Mouse (Mus musculus): ENCODE data around the gene Abr. TPM values are rescaled to one million over a fixed set of nuclear protein-coding genes. Genes with fewer than 3 reads are reported as not detected.

Abr gene
- total and polyA plus RNA-seq, 3 experiments, result 3.8 to 8.8 TPM; not detected in 1

DNA sequence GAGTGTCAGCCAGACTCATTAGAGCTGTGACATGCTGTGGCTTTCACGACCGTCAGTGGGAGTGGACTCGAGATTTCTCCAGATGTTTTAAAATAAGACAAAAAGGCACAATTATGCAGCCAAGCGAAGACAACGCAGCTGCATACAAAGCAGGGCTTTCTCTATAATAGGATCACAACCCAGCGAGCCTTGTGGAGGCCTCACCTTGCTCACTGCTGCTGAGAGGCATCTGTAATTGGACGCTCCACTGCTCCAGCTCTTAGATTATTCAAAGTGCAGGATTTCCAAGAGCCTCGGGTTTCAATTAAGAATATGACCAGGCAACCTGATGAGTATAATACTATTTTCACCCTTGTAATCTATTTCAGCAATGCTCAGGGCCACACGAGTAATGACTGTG lies 15.6 kb downstream of the Abr start:
- no peak for DNase-seq (ENCODE audit: low read depth, low spot score)
- Histone ChIP-seq H3K27ac (ENCODE audit: control insufficient read depth, low read depth, low read length) (no peak overlapping the region), H3K9ac (ENCODE audit: control insufficient read depth, low read depth, low read length, poor library complexity, severe bottlenecking) (no peak overlapping the region), H3K36me3 (ENCODE audit: control insufficient read depth in 1 of 2, insufficient read depth in 2 of 2, low read length in 2 of 2) (no peaks in the 10 kb centered on the region), H3K4me1 (ENCODE audit: control insufficient read depth in 1 of 2, insufficient read depth in 2 of 2, low read length in 2 of 2) (no peaks in the 10 kb centered on the region), H3K9me3 (replicated peaks; ENCODE audit: insufficient read depth, low read length) (no peaks in the 10 kb centered on the region), H3K4me3 (ENCODE audit: control insufficient read depth in 1 of 2, insufficient read depth in 1 of 2, low read depth in 2 of 2, low read length in 2 of 2) (no peak overlapping the region), H3K27me3 (ENCODE audit: control insufficient read depth in 1 of 2, insufficient read depth in 2 of 2, low read length in 2 of 2) (peaks cover 34 to 43% of the 10 kb centered on the region in 2 experiments), H3K79me2 (ENCODE audit: control insufficient read depth, insufficient read depth, low read length, poor library complexity) (no peaks in the 10 kb centered on the region)
- no peak for TF ChIP-seq TCF12 (IDR thresholded peaks at IDR 0.05; ENCODE audit: low read depth, low read length)
- TF ChIP-seq KAT2A (conservative IDR thresholded peaks at IDR 0.05; ENCODE audit: low read depth, low read length), result no peak
- no peak for TF ChIP-seq ZC3H11A (IDR thresholded peaks at IDR 0.05; ENCODE audit: low read depth, low read length)
- no peak for TF ChIP-seq E2F4 (IDR thresholded peaks at IDR 0.05; ENCODE audit: borderline replicate concordance, low read depth, low read length)
- TF ChIP-seq MEF2A (IDR thresholded peaks at IDR 0.05; ENCODE audit: extremely low read depth, insufficient replicate concordance, low read depth, low read length, poor library complexity, severe bottlenecking), result no peak
- no peak for TF ChIP-seq TBP (IDR thresholded peaks at IDR 0.05; ENCODE audit: low read depth, low read length)
- no peak for TF ChIP-seq NRF1 (IDR thresholded peaks at IDR 0.05; ENCODE audit: insufficient read depth, low read depth, low read length, poor library complexity, severe bottlenecking)
- TF ChIP-seq BHLHE40 (IDR thresholded peaks at IDR 0.05; ENCODE audit: borderline replicate concordance, low read depth, low read length), result no peak
- no peak for TF ChIP-seq JUND (IDR thresholded peaks at IDR 0.05; ENCODE audit: low read depth, low read length)

DNA sequence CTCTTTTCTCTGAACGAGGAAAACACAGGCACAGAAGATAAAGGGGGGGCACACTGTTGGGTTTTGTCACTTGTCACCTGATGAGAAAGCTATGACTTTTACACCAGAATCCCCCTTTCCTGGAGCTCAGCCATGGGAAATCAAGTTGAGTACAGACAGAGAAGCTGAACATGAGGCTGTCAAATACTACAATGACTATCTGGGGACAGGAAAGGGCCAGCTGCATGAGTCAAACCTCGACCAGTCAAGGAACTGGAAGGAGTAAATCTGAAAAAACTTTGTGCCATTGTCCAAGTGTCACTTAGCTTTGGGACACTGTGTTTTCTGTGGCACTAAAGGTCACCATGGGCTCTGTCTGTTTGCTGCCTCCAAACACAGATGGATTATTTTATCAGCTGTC lies 22.9 kb downstream of the Abr start:
- no peak overlapping the region for H3K9ac ChIP-seq (ENCODE audit: control insufficient read depth, low read depth, low read length, poor library complexity, severe bottlenecking)
- peaks cover 5 to 6% of the 10 kb centered on the region in 2 experiments for H3K27me3 ChIP-seq (ENCODE audit: control insufficient read depth in 1 of 2, insufficient read depth in 2 of 2, low read length in 2 of 2)
- H3K79me2 ChIP-seq (ENCODE audit: control insufficient read depth, insufficient read depth, low read length, poor library complexity), result no peaks in the 10 kb centered on the region
- H3K27ac ChIP-seq (ENCODE audit: control insufficient read depth, low read depth, low read length), result no peak overlapping the region
- DNase-seq (ENCODE audit: low read depth, low spot score), result no peak
- no peaks in the 10 kb centered on the region for H3K9me3 ChIP-seq (replicated peaks; ENCODE audit: insufficient read depth, low read length)
- no peak for TF ChIP-seq MAZ (IDR thresholded peaks at IDR 0.05; ENCODE audit: low read depth, low read length)
- TF ChIP-seq USF2 (IDR thresholded peaks at IDR 0.05; ENCODE audit: borderline replicate concordance in 1 of 2, insufficient read depth in 1 of 2, low read depth in 1 of 2, low read length in 2 of 2), result no peak
- no peak for TF ChIP-seq BHLHE40 (IDR thresholded peaks at IDR 0.05; ENCODE audit: borderline replicate concordance, low read depth, low read length)
- TF ChIP-seq NRF1 (IDR thresholded peaks at IDR 0.05; ENCODE audit: insufficient read depth, low read depth, low read length, poor library complexity, severe bottlenecking), result no peak
- no peak for TF ChIP-seq ZKSCAN1 (IDR thresholded peaks at IDR 0.05; ENCODE audit: low read depth, low read length)
- H3K4me1 ChIP-seq (ENCODE audit: control insufficient read depth in 1 of 2, insufficient read depth in 2 of 2, low read length in 2 of 2), result peaks cover 0 to 3% of the 10 kb centered on the region in 2 experiments; a peak in 2 of 4 replicates
- no peak overlapping the region for H3K4me3 ChIP-seq (ENCODE audit: control insufficient read depth in 1 of 2, insufficient read depth in 1 of 2, low read depth in 2 of 2, low read length in 2 of 2)
- H3K36me3 ChIP-seq (ENCODE audit: control insufficient read depth in 1 of 2, insufficient read depth in 2 of 2, low read length in 2 of 2), result peaks cover 0 to 3% of the 10 kb centered on the region in 2 experiments; a peak in 2 of 4 replicates

DNA sequence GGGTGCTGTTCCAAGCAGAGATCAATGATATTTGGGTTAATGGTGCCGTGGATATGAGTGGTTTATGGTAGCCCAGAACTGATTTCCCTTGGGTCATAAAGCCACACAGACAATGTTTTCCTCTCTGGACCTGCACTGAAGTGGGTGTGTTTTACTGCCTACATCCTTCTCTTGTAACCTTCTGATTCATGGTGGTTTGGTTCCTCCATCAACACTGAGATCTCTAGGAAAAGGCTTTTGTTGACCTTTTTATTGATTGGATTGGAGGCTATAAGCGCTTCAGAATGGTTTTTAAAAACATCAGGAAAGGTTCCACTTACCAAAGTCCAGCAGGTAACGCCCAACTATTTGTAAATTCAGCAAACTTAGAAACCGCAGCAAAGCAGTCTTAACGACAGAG lies 23.4 kb downstream of the Abr start:
- H3K27ac ChIP-seq (ENCODE audit: control insufficient read depth, low read depth, low read length), result no peak overlapping the region
- peaks cover 4% of the 10 kb centered on the region in 2 experiments for H3K27me3 ChIP-seq (ENCODE audit: control insufficient read depth in 1 of 2, insufficient read depth in 2 of 2, low read length in 2 of 2)
- H3K9ac ChIP-seq (ENCODE audit: control insufficient read depth, low read depth, low read length, poor library complexity, severe bottlenecking), result no peak overlapping the region
- peaks cover 0 to 5% of the 10 kb centered on the region in 2 experiments; a peak in 2 of 4 replicates for H3K36me3 ChIP-seq (ENCODE audit: control insufficient read depth in 1 of 2, insufficient read depth in 2 of 2, low read length in 2 of 2)
- no peaks in the 10 kb centered on the region for H3K9me3 ChIP-seq (replicated peaks; ENCODE audit: insufficient read depth, low read length)
- TF ChIP-seq E2F4 (IDR thresholded peaks at IDR 0.05; ENCODE audit: borderline replicate concordance, low read depth, low read length) (no peak), SIN3A (IDR thresholded peaks at IDR 0.05; ENCODE audit: low read length) (no peak), TAL1 (IDR thresholded peaks at IDR 0.05; ENCODE audit: low read length) (no peak), CHD1 (IDR thresholded peaks at IDR 0.05; ENCODE audit: low read depth, low read length) (no peak), KAT2A (conservative IDR thresholded peaks at IDR 0.05; ENCODE audit: low read depth, low read length) (no peak), MYC (IDR thresholded peaks at IDR 0.05; ENCODE audit: low read depth, low read length) (no peak), SMC3 (IDR thresholded peaks at IDR 0.05; ENCODE audit: low read depth, low read length) (no peak), USF2 (IDR thresholded peaks at IDR 0.05; ENCODE audit: borderline replicate concordance in 1 of 2, insufficient read depth in 1 of 2, low read depth in 1 of 2, low read length in 2 of 2) (no peak), ZMIZ1 (IDR thresholded peaks at IDR 0.05; ENCODE audit: low read depth, low read length) (no peak), EP300 (IDR thresholded peaks at IDR 0.05; ENCODE audit: low read depth in 1 of 2, low read length in 2 of 2) (no peak), NRF1 (IDR thresholded peaks at IDR 0.05; ENCODE audit: insufficient read depth, low read depth, low read length, poor library complexity, severe bottlenecking) (no peak), MYB (IDR thresholded peaks at IDR 0.05; ENCODE audit: low read depth, low read length) (no peak), ZKSCAN1 (IDR thresholded peaks at IDR 0.05; ENCODE audit: low read depth, low read length) (no peak), JUND (IDR thresholded peaks at IDR 0.05; ENCODE audit: low read depth, low read length) (no peak), RAD21 (IDR thresholded peaks at IDR 0.05; ENCODE audit: low read depth, low read length) (no peak)
- H3K4me1 ChIP-seq (ENCODE audit: control insufficient read depth in 1 of 2, insufficient read depth in 2 of 2, low read length in 2 of 2), result peaks cover 0 to 7% of the 10 kb centered on the region in 2 experiments; a peak in 2 of 4 replicates
- no peak overlapping the region for H3K4me3 ChIP-seq (ENCODE audit: control insufficient read depth in 1 of 2, insufficient read depth in 1 of 2, low read depth in 2 of 2, low read length in 2 of 2)
- DNase-seq (ENCODE audit: low read depth, low spot score), result no peak
- H3K79me2 ChIP-seq (ENCODE audit: control insufficient read depth, insufficient read depth, low read length, poor library complexity), result no peaks in the 10 kb centered on the region

Measured in MEL (cell line).